Mouse (Mus musculus) hindbrain, embryonic 12.5 days (tissue): ENCODE results near the gene Rufy3. TPM values are rescaled to one million over a fixed set of nuclear protein-coding genes. Genes with fewer than 3 reads are reported as not detected.
A peak's percentile ranks its signal among the peaks of the same experiment; 100 is the strongest.

Experiments used
- ATAC-seq: fragments of 200-750 bp; cut with Nextera tagmentation; 2 replicates; pipeline ENCODE4 v1.8.0; 2017; ENCODE audit warnings: moderate TSS enrichment; ENCODE audit not compliant: low FRiP score
- H3K27ac ChIP-seq: fragments of 300-500 bp; sonication (generic); 2 replicates; pipeline ENCODE4 v1.5.1; 2016; ENCODE audit warnings: mild to moderate bottlenecking
- H3K27me3 ChIP-seq: fragments of 300-500 bp; sonication (generic); 2 replicates; pipeline ENCODE4 v1.6.1; 2016; ENCODE audit warnings: mild to moderate bottlenecking
- H3K36me3 ChIP-seq: fragments of 300-500 bp; sonication (generic); 2 replicates; pipeline ENCODE4 v1.6.1; 2016; ENCODE audit warnings: mild to moderate bottlenecking
- H3K4me1 ChIP-seq: fragments of 300-500 bp; sonication (generic); 2 replicates; pipeline ENCODE4 v1.6.1; 2016
- H3K4me2 ChIP-seq: fragments of 300-500 bp; sonication (generic); replicated peaks from 2 replicates; pipeline ENCODE4 v1.6.1; 2016; ENCODE audit warnings: mild to moderate bottlenecking
- H3K4me3 ChIP-seq: fragments of 300-500 bp; sonication (generic); 2 replicates; pipeline ENCODE4 v1.5.1; 2016; ENCODE audit warnings: mild to moderate bottlenecking
- H3K9ac ChIP-seq: fragments of 300-500 bp; sonication (generic); 2 replicates; pipeline ENCODE4 v1.6.1; 2016; ENCODE audit warnings: mild to moderate bottlenecking, moderate library complexity
- H3K9me3 ChIP-seq: fragments of 300-500 bp; sonication (generic); replicated peaks from 2 replicates; pipeline ENCODE4 v1.6.1; 2016; ENCODE audit warnings: mild to moderate bottlenecking
- WGBS: fragments of 180-500 bp; shearing (Covaris S2); methylation state at CpG from one replicate; pipeline ENCODE4 v1.1.7; 2016; 5-methylcytosine and 5-hydroxymethylcytosine counted together
- polyA plus RNA-seq: library from polyadenylated mRNA; unstranded; fragments of >200 nt; fragmentation: Nextera tagmentation; extraction: Ambion mirVana; gene quantifications from 2 replicates; pipeline ENCODE4 v1.2.1, GENCODE M21; 2016

Gene Rufy3
- polyA plus RNA-seq, 1 experiment from 2014 or later = 229 TPM

DNA sequence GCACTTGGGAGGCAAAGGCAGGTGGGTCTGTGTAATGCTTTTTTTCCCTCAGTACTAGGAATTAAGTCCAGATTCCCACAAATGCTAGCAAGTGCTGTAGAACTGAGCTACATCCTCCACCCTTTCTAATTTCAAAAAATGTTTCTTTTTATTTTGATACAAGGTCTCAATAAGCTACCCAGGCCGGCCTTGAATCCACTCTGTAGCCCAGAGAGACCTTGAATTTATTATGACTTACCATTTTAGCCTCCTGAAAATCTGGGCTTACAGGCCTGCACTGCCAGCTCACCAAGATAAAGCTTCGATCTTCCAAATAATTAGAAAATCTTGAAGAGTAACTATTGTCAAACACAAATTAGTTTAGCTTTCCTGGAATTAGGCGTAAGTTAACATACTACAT is 39.2 kb downstream of the Rufy3 start:
- no peak overlapping the region for H3K4me2 ChIP-seq
- H3K9me3 ChIP-seq = no peaks in the 10 kb centered on the region
- no peak overlapping the region for H3K9ac ChIP-seq
- peaks cover 7% of the 10 kb centered on the region; the same call in 1 of the 2 replicates for H3K36me3 ChIP-seq
- H3K27me3 ChIP-seq = no peaks in the 10 kb centered on the region
- 93% methylated on average over 3 of the region's 3 CpGs for WGBS
- H3K27ac ChIP-seq = no peak overlapping the region
- H3K4me3 ChIP-seq = no peak overlapping the region
- ATAC-seq = no peak
- H3K4me1 ChIP-seq = no peaks in the 10 kb centered on the region

- Histone ChIP-seq H3K4me2 (no peak overlapping the region), H3K27ac (no peak overlapping the region), H3K9ac (no peak overlapping the region), H3K27me3 (no peaks in the 10 kb centered on the region), H3K4me3 (no peak overlapping the region), H3K9me3 (no peaks in the 10 kb centered on the region), H3K4me1 (no peaks in the 10 kb centered on the region), H3K36me3 (0 out of 2 replicates have a peak, but pooled peaks cover 7% of the 10 kb centered on the region)
- 0 out of 2 replicates have a peak, but pooled peaks have one; percentile 40 for ATAC-seq
- 92% methylated on average over 7 of the region's 7 CpGs for WGBS
Measured at GRCm38 (mm10) chr5:88604641-88605358, 40.0 kb downstream of the Rufy3 start.

DNA sequence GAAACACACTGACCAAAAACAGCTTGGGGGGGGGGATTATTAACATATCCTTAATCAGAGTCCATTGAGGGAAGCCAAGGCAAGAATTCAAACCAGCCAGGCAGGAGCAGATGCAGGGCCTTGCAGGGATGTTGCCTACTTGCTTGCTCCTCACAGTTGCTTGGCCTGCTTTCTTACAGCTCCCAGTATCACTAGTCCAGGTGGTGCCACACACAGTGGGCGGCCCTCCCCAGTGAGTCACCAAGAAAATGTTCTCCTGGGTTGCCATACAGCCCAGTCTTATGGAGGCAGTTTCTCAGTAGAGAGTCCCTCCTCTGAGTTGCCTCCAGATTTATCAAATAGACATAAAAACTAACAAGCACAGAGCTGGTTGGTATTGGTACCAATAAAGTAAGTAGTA is 49.3 kb downstream of the Rufy3 start:
- Histone ChIP-seq H3K9me3 (no peaks in the 10 kb centered on the region), H3K27me3 (no peaks in the 10 kb centered on the region), H3K27ac (no peak overlapping the region), H3K9ac (no peak overlapping the region), H3K4me1 (no peaks in the 10 kb centered on the region), H3K4me3 (no peak overlapping the region), H3K36me3 (peaks cover 48% of the 10 kb centered on the region), H3K4me2 (no peak overlapping the region)
- 90% methylated on average over 1 of the region's 1 CpGs for WGBS
- ATAC-seq = no peak

- Histone ChIP-seq H3K27me3 (no peaks in the 10 kb centered on the region), H3K27ac (no peak overlapping the region), H3K9ac (no peak overlapping the region), H3K9me3 (no peaks in the 10 kb centered on the region), H3K4me2 (no peak overlapping the region), H3K4me1 (no peaks in the 10 kb centered on the region), H3K4me3 (no peak overlapping the region), H3K36me3 (peaks cover 62% of the 10 kb centered on the region)
- 85% methylated on average over 4 of the region's 4 CpGs for WGBS
- ATAC-seq = no peak
Measured at GRCm38 (mm10) chr5:88616988-88617387, 52.1 kb downstream of the Rufy3 start.

DNA sequence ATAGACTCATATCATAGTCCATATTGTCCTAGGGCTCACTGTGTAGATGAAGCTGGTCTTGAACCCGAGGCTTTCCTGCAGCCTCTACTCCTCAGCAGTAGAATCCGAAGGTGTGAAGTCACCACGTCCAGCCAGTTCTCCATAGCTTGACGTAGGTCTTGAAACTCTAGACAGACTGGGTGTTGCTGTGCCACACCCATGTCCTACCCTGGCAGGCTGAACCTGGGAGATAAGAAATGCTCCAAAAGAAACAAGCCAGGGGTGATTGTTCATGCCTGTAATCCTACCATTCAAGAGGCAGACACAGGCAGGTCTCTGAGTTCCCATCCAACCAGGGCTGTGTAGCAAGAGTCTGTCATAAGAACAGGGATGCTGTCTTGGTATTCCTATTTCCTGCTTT is 62.7 kb downstream of the Rufy3 start:
- WGBS = 92% methylated on average over 4 of the region's 4 CpGs
- Histone ChIP-seq H3K27me3 (no peaks in the 10 kb centered on the region), H3K9me3 (no peaks in the 10 kb centered on the region), H3K36me3 (peaks cover 56% of the 10 kb centered on the region), H3K9ac (no peak overlapping the region), H3K4me2 (no peak overlapping the region), H3K4me3 (no peak overlapping the region), H3K4me1 (no peaks in the 10 kb centered on the region), H3K27ac (no peak overlapping the region)
- ATAC-seq = no peak

- Histone ChIP-seq H3K27me3 (no peaks in the 10 kb centered on the region), H3K27ac (no peak overlapping the region), H3K9ac (no peak overlapping the region), H3K4me2 (no peak overlapping the region), H3K4me3 (no peak overlapping the region), H3K9me3 (no peaks in the 10 kb centered on the region), H3K4me1 (no peaks in the 10 kb centered on the region), H3K36me3 (peaks cover 69% of the 10 kb centered on the region)
- WGBS = 77% methylated on average over 11 of the region's 11 CpGs
- ATAC-seq = no peak
Measured at GRCm38 (mm10) chr5:88629125-88629524, 64.3 kb downstream of the Rufy3 start.

GRCm38 (mm10) chr5:88629987-88630386 is 65.1 kb downstream of the Rufy3 start:
- H3K36me3 ChIP-seq = peaks cover 76% of the 10 kb centered on the region
- ATAC-seq = no peak
- H3K4me2 ChIP-seq = no peak overlapping the region
- no peak overlapping the region for H3K9ac ChIP-seq
- H3K4me1 ChIP-seq = no peaks in the 10 kb centered on the region
- no peaks in the 10 kb centered on the region for H3K9me3 ChIP-seq
- no peak overlapping the region for H3K4me3 ChIP-seq
- H3K27ac ChIP-seq = no peak overlapping the region
- 92% methylated on average over 8 of the region's 8 CpGs for WGBS
- H3K27me3 ChIP-seq = no peaks in the 10 kb centered on the region

GRCm38 (mm10) chr5:88630883-88631282 is 66.0 kb downstream of the Rufy3 start:
- H3K9me3 ChIP-seq = no peaks in the 10 kb centered on the region
- ATAC-seq = no peak
- no peak overlapping the region for H3K4me3 ChIP-seq
- H3K9ac ChIP-seq = no peak overlapping the region
- H3K27ac ChIP-seq = no peak overlapping the region
- peaks cover 80% of the 10 kb centered on the region for H3K36me3 ChIP-seq
- H3K4me1 ChIP-seq = no peaks in the 10 kb centered on the region
- H3K4me2 ChIP-seq = no peak overlapping the region
- H3K27me3 ChIP-seq = no peaks in the 10 kb centered on the region
- 73% methylated on average over 3 of the region's 3 CpGs for WGBS

GRCm38 (mm10) chr5:88631545-88631944 is 66.7 kb downstream of the Rufy3 start:
- WGBS = 87% methylated on average over 5 of the region's 5 CpGs
- H3K4me3 ChIP-seq = no peak overlapping the region
- H3K36me3 ChIP-seq = peaks cover 77% of the 10 kb centered on the region
- no peak overlapping the region for H3K4me2 ChIP-seq
- no peaks in the 10 kb centered on the region for H3K4me1 ChIP-seq
- H3K9me3 ChIP-seq = no peaks in the 10 kb centered on the region
- ATAC-seq = no peak
- no peak overlapping the region for H3K27ac ChIP-seq
- H3K9ac ChIP-seq = no peak overlapping the region
- H3K27me3 ChIP-seq = no peaks in the 10 kb centered on the region

GRCm38 (mm10) chr5:88632463-88632862 is 67.6 kb downstream of the Rufy3 start:
- no peak overlapping the region for H3K9ac ChIP-seq
- H3K36me3 ChIP-seq = peaks cover 83% of the 10 kb centered on the region
- H3K9me3 ChIP-seq = no peaks in the 10 kb centered on the region
- H3K27ac ChIP-seq = no peak overlapping the region
- no peak overlapping the region for H3K4me2 ChIP-seq
- no peak for ATAC-seq
- no peaks in the 10 kb centered on the region for H3K27me3 ChIP-seq
- H3K4me3 ChIP-seq = no peak overlapping the region
- H3K4me1 ChIP-seq = no peaks in the 10 kb centered on the region
- WGBS = 75% methylated on average over 9 of the region's 9 CpGs

GRCm38 (mm10) chr5:88634076-88634475 is 69.2 kb downstream of the Rufy3 start:
- 80% methylated on average over 5 of the region's 5 CpGs for WGBS
- no peaks in the 10 kb centered on the region for H3K4me1 ChIP-seq
- H3K27me3 ChIP-seq = no peaks in the 10 kb centered on the region
- ATAC-seq = no peak
- no peak overlapping the region for H3K27ac ChIP-seq
- no peak overlapping the region for H3K9ac ChIP-seq
- no peak overlapping the region for H3K4me2 ChIP-seq
- no peaks in the 10 kb centered on the region for H3K9me3 ChIP-seq
- peaks cover 73% of the 10 kb centered on the region for H3K36me3 ChIP-seq
- H3K4me3 ChIP-seq = no peak overlapping the region

GRCm38 (mm10) chr5:88642786-88643185 is 77.9 kb downstream of the Rufy3 start:
- WGBS = 87% methylated on average over 9 of the region's 9 CpGs
- Histone ChIP-seq H3K4me1 (no peaks in the 10 kb centered on the region), H3K36me3 (peaks cover 74% of the 10 kb centered on the region), H3K4me3 (no peak overlapping the region), H3K9ac (no peak overlapping the region), H3K27ac (no peak overlapping the region), H3K4me2 (no peak overlapping the region), H3K9me3 (no peaks in the 10 kb centered on the region), H3K27me3 (no peaks in the 10 kb centered on the region)
- ATAC-seq = no peak

GRCm38 (mm10) chr5:88643491-88643890 is 78.7 kb downstream of the Rufy3 start:
- H3K4me3 ChIP-seq = no peak overlapping the region
- H3K4me2 ChIP-seq = no peak overlapping the region
- peaks cover 80% of the 10 kb centered on the region for H3K36me3 ChIP-seq
- 93% methylated on average over 9 of the region's 9 CpGs for WGBS
- H3K9me3 ChIP-seq = no peaks in the 10 kb centered on the region
- no peaks in the 10 kb centered on the region for H3K27me3 ChIP-seq
- no peak for ATAC-seq
- no peaks in the 10 kb centered on the region for H3K4me1 ChIP-seq
- H3K27ac ChIP-seq = no peak overlapping the region
- no peak overlapping the region for H3K9ac ChIP-seq
